Mouse (Mus musculus) spleen, adult 2 months (tissue): Measurements from ENCODE around the gene Galnt3.

Source experiments
- CTCF ChIP-seq: fragments of 200-500 bp; IDR thresholded peaks from 2 replicates; pipeline ENCODE4 v1.5.1; 2011; ENCODE audit warnings: mild to moderate bottlenecking, inconsistent platforms; ENCODE audit not compliant: insufficient read depth, insufficient read length, insufficient replicate concordance; ENCODE audit errors: extremely low read depth
- POLR2A ChIP-seq: fragments of 200-500 bp; IDR thresholded peaks from 2 replicates; pipeline ENCODE4 v1.6.1; 2011; ENCODE audit warnings: low read depth, low read length, inconsistent platforms

GRCm38 (mm10) chr2:66170721-66171120 is 45.9 kb upstream of the Galnt3 start:
- TF ChIP-seq CTCF = no peak
- no peak for TF ChIP-seq POLR2A
